7 mouse cellular contexts compared by ENCODE assay signal in the genomic region with DNA sequence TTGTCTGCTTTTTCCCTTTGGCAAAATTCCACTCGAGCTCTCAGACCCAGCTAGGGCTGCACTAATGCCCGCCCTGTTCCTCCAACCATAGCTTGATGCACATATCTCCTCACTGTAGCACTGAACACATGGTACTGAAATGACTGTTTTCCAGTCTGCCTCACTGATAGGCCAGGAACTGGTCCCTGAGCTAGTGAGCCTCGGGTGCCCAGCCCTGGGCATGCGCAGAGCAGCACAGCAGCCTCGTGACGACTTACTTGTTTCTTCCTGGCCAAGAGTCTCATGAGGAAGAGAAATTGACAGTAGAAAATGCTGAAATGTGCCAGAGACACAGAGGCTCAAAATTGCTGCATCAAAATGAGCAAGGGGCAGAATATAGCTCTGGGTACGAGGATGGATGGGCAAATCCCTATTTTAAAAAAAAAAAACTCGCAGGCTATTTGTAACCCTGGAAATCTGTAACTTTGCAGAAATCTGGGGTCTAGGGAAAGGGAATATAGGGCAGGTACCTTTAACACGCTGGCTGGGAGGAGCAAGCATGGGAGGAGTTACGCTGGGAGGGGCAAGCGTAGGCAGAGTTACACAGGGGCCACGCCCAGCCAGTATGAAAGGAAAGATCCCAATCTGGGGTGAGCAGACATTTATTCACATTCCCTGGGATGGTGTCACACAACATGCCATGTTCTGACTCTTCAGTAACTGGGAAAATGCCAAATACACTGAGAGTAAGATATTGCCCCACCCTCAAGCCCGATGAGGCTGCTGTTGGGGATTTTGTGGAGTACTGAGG. TPM values are rescaled to one million over a fixed set of nuclear protein-coding genes. Genes with fewer than 3 reads are reported as not detected.
A peak's percentile ranks its signal among the peaks of the same experiment; 100 is the strongest.
DNase-seq lines count a peak whose midpoint lies in the region; ATAC-seq and TF ChIP-seq lines count a peak whose summit lies in the region.

No protein-coding gene starts in this region.

- WGBS in heart, embryonic 10.5 days = 45% methylated on average over 13 of the region's 13 CpGs

- peak; percentile 83 for ATAC-seq in common myeloid progenitor, adult 5-6 weeks (replicated peaks; ENCODE audit: low read depth, poor library complexity, severe bottlenecking)

- no peak overlapping the region for H3K4me3 ChIP-seq in C2C12 (ENCODE audit: insufficient read depth, poor library complexity, severe bottlenecking)
- no peak overlapping the region for H3K4me3 ChIP-seq in heart, embryonic 10.5 days

- peaks cover 64% of the 10 kb centered on the region for H3K4me1 ChIP-seq in heart, embryonic 10.5 days

- H3K27ac ChIP-seq in heart, embryonic 10.5 days = peak overlapping the region; percentile 67

- no peaks in the 10 kb centered on the region for H3K36me3 ChIP-seq in C2C12 (ENCODE audit: control insufficient read depth, insufficient read depth)
- no peaks in the 10 kb centered on the region for H3K36me3 ChIP-seq in heart, embryonic 10.5 days

- no peak overlapping the region for H3ac ChIP-seq in C2C12 (ENCODE audit: control insufficient read depth, insufficient read length, low read depth)

- H3K79me2 ChIP-seq in C2C12 (ENCODE audit: control insufficient read depth, insufficient read depth) = no peaks in the 10 kb centered on the region

- no peaks in the 10 kb centered on the region for H3K27me3 ChIP-seq in C2C12 (ENCODE audit: control insufficient read depth, insufficient read depth, insufficient read length)
- H3K27me3 ChIP-seq in heart, embryonic 10.5 days (ENCODE audit: insufficient read depth, poor library complexity, severe bottlenecking) = 0 out of 2 replicates have a peak, but pooled peaks cover 4% of the 10 kb centered on the region

- no peak for TF ChIP-seq CTCF in C2C12 (IDR thresholded peaks at IDR 0.05; ENCODE audit: control insufficient read depth, insufficient read depth, insufficient read length)

- H3K79me3 ChIP-seq in C2C12 (ENCODE audit: low read depth) = no peaks in the 10 kb centered on the region

- no peaks in the 10 kb centered on the region for H3K9me3 ChIP-seq in heart, embryonic 10.5 days

- DNase-seq in Muller cell, postnatal 12 days (ENCODE audit: inconsistent ontology term) = peak; percentile 62
- no peak for DNase-seq in heart, embryonic 10.5 days (ENCODE audit: low spot score)
- peak; percentile 85 to 90 for DNase-seq in kidney, postnatal 36 days
- peak; percentile 88 to 91 for DNase-seq in lung, adult 18-20 months
- DNase-seq in right cerebral cortex, postnatal 36 days (ENCODE audit: low spot score in 2 of 2) = peak; percentile 67 to 80

TF ChIP-seq in C2C12, 6 proteins besides CTCF, POLR2A, EP300 and RAD21:
- TF ChIP-seq FOSL1 (IDR thresholded peaks at IDR 0.05; ENCODE audit: insufficient read depth, low read length, poor library complexity, severe bottlenecking) = no peak
- TF ChIP-seq CEBPB (IDR thresholded peaks at IDR 0.05; ENCODE audit: low read depth) = peak; percentile 39

RNA-seq across cellular contexts. Expression of gene Ablim1, which starts 41.7 kb away (rescaled TPM):
- 9.8 TPM for polyA plus RNA-seq in C2C12 (2012; fragmentation: generic; extraction: Trizol)
- 11.7 and 20.1 TPM in 2 replicates for total RNA-seq in common myeloid progenitor, adult 5-6 weeks (2017)
- 41.9 and 60.6 TPM in 2 replicates for polyA plus RNA-seq in heart, embryonic 10.5 days (2016; fragmentation: Nextera tagmentation; extraction: Ambion mirVana)
